Mouse (Mus musculus) liver, embryonic 13.5 days (tissue): Measurements from ENCODE around the gene Zfp39. TPM values are rescaled to one million over a fixed set of nuclear protein-coding genes. Genes with fewer than 3 reads are reported as not detected.

Experiments
- ATAC-seq: fragments of 200-750 bp; cut with Nextera tagmentation; 2 replicates; pipeline ENCODE4 v1.8.0; 2017; ENCODE audit warnings: low read depth, mild to moderate bottlenecking, moderate number of reproducible peaks, moderate library complexity
- DNase-seq: peaks from one replicate; pipeline ENCODE4 v3.0.0; 2022
- H3K27ac ChIP-seq: fragments of 300-500 bp; sonication (generic); 2 replicates; pipeline ENCODE4 v1.5.1; 2015; ENCODE audit warnings: moderate library complexity, mild to moderate bottlenecking, inconsistent platforms
- H3K27me3 ChIP-seq: fragments of 300-500 bp; sonication (generic); 2 replicates; pipeline ENCODE4 v1.6.1; 2015; ENCODE audit warnings: mild to moderate bottlenecking, inconsistent platforms
- H3K36me3 ChIP-seq: fragments of 300-500 bp; sonication (generic); 2 replicates; pipeline ENCODE4 v1.6.1; 2015; ENCODE audit warnings: mild to moderate bottlenecking, inconsistent platforms
- H3K4me1 ChIP-seq: fragments of 300-500 bp; sonication (generic); replicated peaks from 2 replicates; pipeline ENCODE4 v1.6.1; 2015; ENCODE audit warnings: inconsistent platforms
- H3K4me2 ChIP-seq: fragments of 300-500 bp; sonication (generic); 2 replicates; pipeline ENCODE4 v1.6.1; 2015; ENCODE audit warnings: inconsistent platforms, mild to moderate bottlenecking, moderate library complexity
- H3K4me3 ChIP-seq: fragments of 300-500 bp; sonication (generic); replicated peaks from 2 replicates; pipeline ENCODE4 v1.5.1; 2015; ENCODE audit warnings: mild to moderate bottlenecking, inconsistent platforms
- H3K9ac ChIP-seq: fragments of 300-500 bp; sonication (generic); 2 replicates; pipeline ENCODE4 v1.6.1; 2015; ENCODE audit warnings: mild to moderate bottlenecking, inconsistent platforms
- H3K9me3 ChIP-seq: fragments of 300-500 bp; sonication (generic); replicated peaks from 2 replicates; pipeline ENCODE4 v1.6.1; 2016; ENCODE audit warnings: inconsistent platforms
- WGBS: fragments of 180-500 bp; shearing (Covaris S2); methylation state at CpG from one replicate; pipeline ENCODE4 v1.1.7; 2015; ENCODE audit not compliant: insufficient replicate concordance; 5-methylcytosine and 5-hydroxymethylcytosine counted together
- polyA plus RNA-seq: library from polyadenylated mRNA; unstranded; fragments of >200 nt; fragmentation: Nextera tagmentation; extraction: Ambion mirVana; gene quantifications from 2 replicates; pipeline ENCODE4 v1.2.1, GENCODE M21; 2015

Gene Zfp39
- polyA plus RNA-seq, 1 experiment from 2014 or later = 3.7 TPM

GRCm38 (mm10) chr11:58938322-58939087 lies 34.5 kb upstream of the Zfp39 start, which contains the start of gene Rnf187:
TSS of gene Rnf187 (minus strand) at chr11:58938916.
- Histone ChIP-seq H3K27ac (peak within 1 kb of the TSS; percentile 95), H3K4me3 (peak within 1 kb of the TSS; percentile 94), H3K9ac (peak within 1 kb of the TSS; percentile 98), H3K27me3 (peaks cover 13% of the 10 kb centered on the region), H3K36me3 (peaks cover 35% of the 10 kb centered on the region), H3K9me3 (no peaks in the 10 kb centered on the region), H3K4me2 (peak within 1 kb of the TSS; percentile 96), H3K4me1 (peaks cover 35% of the 10 kb centered on the region)
- DNase-seq = peak; percentile 79
- peak; percentile 95 for ATAC-seq
- WGBS = under 1% methylated on average over 95 of the region's 95 CpGs

- Histone ChIP-seq H3K4me3 (peak overlapping the region; percentile 94), H3K4me1 (peaks cover 35% of the 10 kb centered on the region), H3K9me3 (no peaks in the 10 kb centered on the region), H3K36me3 (peaks cover 41% of the 10 kb centered on the region), H3K9ac (peak overlapping the region; percentile 98), H3K4me2 (peak overlapping the region; percentile 96), H3K27ac (peak overlapping the region; percentile 95), H3K27me3 (peaks cover 7% of the 10 kb centered on the region)
- 1% methylated on average over 13 of the region's 13 CpGs for WGBS
- DNase-seq (no peak), ATAC-seq (peak; percentile 37)
Observed at GRCm38 (mm10) chr11:58937909-58938308, 33.9 kb upstream of the Zfp39 start.

GRCm38 (mm10) chr11:58931576-58931975 lies 27.6 kb upstream of the Zfp39 start:
- WGBS = 72% methylated on average over 4 of the region's 4 CpGs
- peak overlapping the region; percentile 92 for H3K27ac ChIP-seq
- H3K9ac ChIP-seq = no peak overlapping the region
- DNase-seq = no peak
- no peaks in the 10 kb centered on the region for H3K9me3 ChIP-seq
- no peaks in the 10 kb centered on the region for H3K27me3 ChIP-seq
- no peak overlapping the region for H3K4me2 ChIP-seq
- H3K36me3 ChIP-seq = peaks cover 54% of the 10 kb centered on the region
- peaks cover 63% of the 10 kb centered on the region for H3K4me1 ChIP-seq
- no peak for ATAC-seq
- no peak overlapping the region for H3K4me3 ChIP-seq

- Histone ChIP-seq H3K4me1 (peaks cover 61% of the 10 kb centered on the region), H3K9ac (0 out of 2 replicates have a peak overlapping the region, but pooled peaks have one; percentile 43), H3K9me3 (no peaks in the 10 kb centered on the region), H3K4me3 (no peak overlapping the region), H3K27me3 (no peaks in the 10 kb centered on the region), H3K36me3 (peaks cover 42% of the 10 kb centered on the region), H3K4me2 (no peak overlapping the region), H3K27ac (peak overlapping the region; percentile 92)
- no peak for DNase-seq
- peak; percentile 65 for ATAC-seq
- 19% methylated on average over 3 of the region's 3 CpGs for WGBS
Observed at GRCm38 (mm10) chr11:58930254-58930653, 26.2 kb upstream of the Zfp39 start.

- peak overlapping the region; percentile 92 for H3K27ac ChIP-seq
Observed at GRCm38 (mm10) chr11:58929641-58930040, 25.6 kb upstream of the Zfp39 start.

GRCm38 (mm10) chr11:58929055-58929454 lies 25.0 kb upstream of the Zfp39 start:
- no peak for DNase-seq
- peak overlapping the region; percentile 43; the same call in 1 of the 2 replicates for H3K9ac ChIP-seq
- ATAC-seq = no peak
- peak overlapping the region; percentile 92 for H3K27ac ChIP-seq
- peaks cover 35% of the 10 kb centered on the region for H3K36me3 ChIP-seq
- H3K4me2 ChIP-seq = no peak overlapping the region
- H3K4me3 ChIP-seq = no peak overlapping the region
- no peaks in the 10 kb centered on the region for H3K9me3 ChIP-seq
- no peaks in the 10 kb centered on the region for H3K27me3 ChIP-seq
- H3K4me1 ChIP-seq = peaks cover 61% of the 10 kb centered on the region
- WGBS = 54% methylated on average over 4 of the region's 4 CpGs

More at GRCm38 (mm10) chr11:58929641-58930040, 25.6 kb upstream of the Zfp39 start:
- H3K27me3 ChIP-seq = no peaks in the 10 kb centered on the region
- ATAC-seq (no peak), DNase-seq (no peak)
- peak overlapping the region; percentile 21 for H3K4me2 ChIP-seq
- WGBS = 44% methylated on average over 3 of the region's 3 CpGs
- peak overlapping the region; percentile 43 for H3K9ac ChIP-seq
- no peaks in the 10 kb centered on the region for H3K9me3 ChIP-seq
- peaks cover 61% of the 10 kb centered on the region for H3K4me1 ChIP-seq
- H3K36me3 ChIP-seq = peaks cover 39% of the 10 kb centered on the region
- no peak overlapping the region for H3K4me3 ChIP-seq

GRCm38 (mm10) chr11:58927790-58928651 lies 24.0 kb upstream of the Zfp39 start:
- DNase-seq = peak; percentile 73
- H3K4me2 ChIP-seq = peak overlapping the region; percentile 74
- H3K9me3 ChIP-seq = no peaks in the 10 kb centered on the region
- no peaks in the 10 kb centered on the region; the same call in 1 of the 2 replicates for H3K27me3 ChIP-seq
- H3K4me3 ChIP-seq = peak overlapping the region; percentile 58
- peaks cover 61% of the 10 kb centered on the region for H3K4me1 ChIP-seq
- H3K27ac ChIP-seq = peak overlapping the region; percentile 92
- peaks cover 35% of the 10 kb centered on the region for H3K36me3 ChIP-seq
- H3K9ac ChIP-seq = peak overlapping the region; percentile 75
- 3% methylated on average over 20 of the region's 20 CpGs for WGBS
- peak; percentile 80 for ATAC-seq

GRCm38 (mm10) chr11:58927053-58927452 lies 23.0 kb upstream of the Zfp39 start:
- H3K36me3 ChIP-seq = peaks cover 35% of the 10 kb centered on the region
- no peaks in the 10 kb centered on the region for H3K9me3 ChIP-seq
- peak overlapping the region; percentile 75; the same call in 1 of the 2 replicates for H3K9ac ChIP-seq
- WGBS = 58% methylated on average over 2 of the region's 2 CpGs
- ATAC-seq = no peak
- H3K27me3 ChIP-seq = no peaks in the 10 kb centered on the region; the same call in 1 of the 2 replicates
- no peak for DNase-seq
- H3K4me1 ChIP-seq = peaks cover 58% of the 10 kb centered on the region
- H3K4me2 ChIP-seq = peak overlapping the region; percentile 74; the same call in 1 of the 2 replicates
- H3K27ac ChIP-seq = no peak overlapping the region
- H3K4me3 ChIP-seq = no peak overlapping the region

GRCm38 (mm10) chr11:58926651-58927050 lies 22.6 kb upstream of the Zfp39 start:
- Histone ChIP-seq H3K9ac (0 out of 2 replicates have a peak overlapping the region, but pooled peaks have one; percentile 75), H3K36me3 (peaks cover 35% of the 10 kb centered on the region), H3K27ac (no peak overlapping the region), H3K9me3 (no peaks in the 10 kb centered on the region), H3K4me2 (no peak overlapping the region), H3K4me3 (no peak overlapping the region), H3K4me1 (peaks cover 54% of the 10 kb centered on the region), H3K27me3 (no peaks in the 10 kb centered on the region; the same call in 1 of the 2 replicates)
- DNase-seq (no peak), ATAC-seq (no peak)
- 70% methylated on average over 2 of the region's 3 CpGs for WGBS

- ATAC-seq = no peak
- WGBS = 84% methylated on average over 9 of the region's 9 CpGs
Observed at GRCm38 (mm10) chr11:58922420-58922819, 18.4 kb upstream of the Zfp39 start.

GRCm38 (mm10) chr11:58918759-58919158 lies 14.7 kb upstream of the Zfp39 start:
- H3K4me3 ChIP-seq = peak overlapping the region; percentile 72
- H3K27ac ChIP-seq = peak overlapping the region; percentile 99
- peak overlapping the region; percentile 86 for H3K9ac ChIP-seq
- H3K4me1 ChIP-seq = peaks cover 77% of the 10 kb centered on the region
- peaks cover 37% of the 10 kb centered on the region for H3K36me3 ChIP-seq
- H3K4me2 ChIP-seq = peak overlapping the region; percentile 83
- ATAC-seq (peak; percentile 22; the same call in 1 of the 2 replicates), DNase-seq (no peak)
- no peaks in the 10 kb centered on the region; the same call in 1 of the 2 replicates for H3K27me3 ChIP-seq
- H3K9me3 ChIP-seq = no peaks in the 10 kb centered on the region
- 40% methylated on average over 5 of the region's 5 CpGs for whole genome bisulfite sequencing

More at GRCm38 (mm10) chr11:58922420-58922819, 18.4 kb upstream of the Zfp39 start:
- Histone ChIP-seq H3K9me3 (no peaks in the 10 kb centered on the region), H3K4me1 (peaks cover 52% of the 10 kb centered on the region), H3K9ac (no peak overlapping the region), H3K27ac (no peak overlapping the region), H3K36me3 (peaks cover 41% of the 10 kb centered on the region), H3K4me3 (no peak overlapping the region), H3K27me3 (no peaks in the 10 kb centered on the region; the same call in 1 of the 2 replicates), H3K4me2 (no peak overlapping the region)
- no peak for DNase-seq
